Mouse (Mus musculus): ENCODE data around the gene Trak1.

DNA sequence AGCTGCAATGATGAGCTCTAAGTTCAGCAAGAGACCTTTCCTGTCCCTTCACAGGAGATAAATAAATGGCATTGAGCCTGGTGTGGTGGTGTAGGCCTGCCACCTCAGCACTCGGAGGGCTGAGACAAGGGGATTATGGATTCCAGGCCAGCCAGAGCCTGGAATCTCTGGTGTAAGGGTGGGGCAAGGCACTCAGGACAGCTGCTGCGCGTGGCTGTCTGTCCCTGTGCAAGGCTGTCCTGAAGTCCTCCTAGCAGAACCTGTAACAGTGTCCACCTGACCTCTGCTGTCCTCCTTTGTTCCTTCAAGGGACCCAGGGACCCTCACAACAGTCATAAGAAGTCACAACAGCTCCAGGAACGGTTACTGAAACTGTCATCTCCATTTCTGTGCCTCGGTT lies 59.8 kb downstream of the Trak1 start:
- no peak for TF ChIP-seq CTCF (IDR thresholded peaks at IDR 0.05; ENCODE audit: low read depth, low read length)
- TF ChIP-seq POLR2A (IDR thresholded peaks at IDR 0.05; ENCODE audit: borderline replicate concordance, low read depth, low read length): no peak
